Mouse (Mus musculus) ovary, adult 18-20 months (tissue): ENCODE results near the gene Borcs5.
A peak's percentile ranks its signal among the peaks of the same experiment; 100 is the strongest.

Source experiments
- DNase-seq: peaks from one replicate; pipeline ENCODE4 v3.0.0; 2022; ENCODE audit warnings: low spot score, mixed read lengths

The Borcs5 gene

DNA sequence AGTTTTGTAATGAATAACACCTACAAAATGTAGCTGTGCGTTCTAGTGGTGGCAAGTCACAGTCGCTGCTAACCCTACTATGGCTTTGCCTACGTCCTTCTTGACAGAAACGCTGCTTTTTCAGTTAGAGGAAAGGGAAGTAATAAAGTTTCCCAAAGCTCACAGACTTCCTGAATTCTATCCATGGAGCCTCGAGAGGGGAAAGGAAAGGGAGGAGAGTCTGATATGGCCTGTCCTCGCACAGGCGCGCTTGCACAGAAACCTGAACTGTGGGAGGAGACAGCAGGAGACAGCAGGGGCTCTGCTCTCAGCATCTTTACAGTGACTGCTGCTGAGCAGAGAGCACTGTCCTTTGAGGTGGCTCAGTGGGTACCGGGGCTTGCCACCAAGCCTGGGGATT is 8.9 kb upstream of the Borcs5 start:
- no peak for DNase-seq

DNA sequence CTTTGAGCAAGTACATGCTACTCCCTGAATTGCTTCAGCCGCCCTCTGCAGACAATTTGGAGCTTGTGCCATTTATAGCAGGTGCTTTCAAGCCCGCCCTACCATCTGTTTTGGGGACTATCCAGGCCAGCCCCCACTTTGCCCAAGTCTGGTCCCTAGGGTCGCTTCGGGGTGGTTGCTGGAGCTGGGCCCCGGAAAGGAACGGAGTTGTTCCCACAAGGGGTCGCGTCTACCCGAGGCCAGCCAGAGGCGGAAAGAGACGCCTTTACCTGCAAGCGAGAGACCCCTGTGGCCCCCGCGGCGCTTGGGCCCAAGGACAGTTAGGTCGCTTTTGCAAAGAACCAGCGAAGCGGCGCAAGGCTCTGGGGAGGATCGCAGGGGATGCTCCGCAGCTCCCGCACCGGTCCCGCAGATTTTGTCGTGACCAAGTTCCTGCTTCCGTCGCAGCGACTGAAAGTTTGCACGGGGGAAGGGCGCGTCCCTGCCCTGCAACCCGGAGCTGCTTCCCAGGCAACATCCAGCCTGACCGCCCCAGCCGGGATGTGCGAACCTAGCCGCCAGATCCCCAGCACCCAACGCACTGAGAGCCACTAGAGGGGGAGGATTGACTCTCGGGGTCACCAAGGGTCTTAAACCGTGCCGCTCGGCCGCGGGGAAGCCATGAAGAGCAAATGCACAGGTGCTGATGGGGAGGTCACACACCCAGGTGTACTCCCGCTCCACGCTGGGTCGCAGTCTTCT is 7.2 kb upstream of the Borcs5 start, which contains the start of gene Mansc1:
TSS of gene Mansc1 (minus strand) at position 542 of the 741 bp plus-strand sequence.
- peak; percentile 16 for DNase-seq

DNA sequence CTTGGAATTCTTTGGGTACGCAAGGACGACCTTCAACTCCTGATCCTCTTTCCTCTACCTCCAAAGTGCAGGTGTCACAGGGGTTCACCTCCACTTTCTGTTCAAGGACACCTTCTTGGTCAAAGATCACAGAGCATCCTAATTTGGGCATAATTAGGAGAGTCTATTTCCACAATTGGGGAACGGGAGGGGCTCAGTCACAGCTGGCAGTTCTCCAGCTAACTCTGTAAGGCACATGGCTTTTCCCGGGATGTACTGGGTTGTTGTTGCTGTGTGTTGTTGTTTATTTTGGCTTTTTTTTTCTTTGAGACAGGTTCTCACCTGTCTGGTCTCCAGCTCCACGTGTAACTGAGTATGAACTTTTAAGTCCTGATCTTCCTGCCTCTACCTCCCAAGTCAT is 6.6 kb upstream of the Borcs5 start:
- DNase-seq, result no peak

DNA sequence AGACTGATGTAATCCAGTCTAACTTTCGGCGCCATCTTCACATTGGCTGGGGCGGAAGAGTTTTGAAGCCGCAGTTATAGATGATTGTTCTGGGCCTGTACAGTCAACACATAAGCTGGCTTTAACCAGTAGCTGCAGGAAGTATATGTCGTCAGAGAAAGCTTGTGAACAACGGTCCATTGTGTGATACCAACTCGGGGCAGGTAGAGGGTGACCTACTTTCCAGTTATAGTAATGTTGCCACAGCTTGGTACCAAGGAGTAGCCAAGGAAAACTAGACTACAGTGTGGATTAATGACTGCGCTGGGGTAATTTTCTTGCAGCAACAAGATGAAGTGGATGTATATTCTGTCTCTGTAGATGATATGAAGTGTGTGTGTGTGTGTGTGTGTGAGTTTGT is 5.8 kb upstream of the Borcs5 start:
- DNase-seq, result no peak

DNA sequence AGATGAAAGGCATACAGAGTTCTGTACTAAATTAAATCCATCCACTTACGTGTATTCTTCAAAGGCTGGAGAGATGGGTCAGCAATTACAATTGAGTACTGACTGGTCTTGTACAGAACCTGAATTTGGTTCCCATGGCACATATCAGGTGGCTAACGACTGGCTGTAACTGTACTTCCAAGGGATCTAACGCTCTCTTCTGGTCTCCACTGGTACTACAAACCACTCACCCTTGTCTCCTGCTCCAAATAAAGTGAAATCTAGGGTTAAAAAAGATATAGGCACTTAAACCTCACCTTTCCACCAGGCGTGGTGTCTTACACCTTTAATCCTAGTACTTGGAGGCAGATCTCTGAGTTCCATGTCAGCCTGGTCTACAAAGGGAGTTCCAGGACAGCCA is 2.8 kb upstream of the Borcs5 start:
- no peak for DNase-seq

DNA sequence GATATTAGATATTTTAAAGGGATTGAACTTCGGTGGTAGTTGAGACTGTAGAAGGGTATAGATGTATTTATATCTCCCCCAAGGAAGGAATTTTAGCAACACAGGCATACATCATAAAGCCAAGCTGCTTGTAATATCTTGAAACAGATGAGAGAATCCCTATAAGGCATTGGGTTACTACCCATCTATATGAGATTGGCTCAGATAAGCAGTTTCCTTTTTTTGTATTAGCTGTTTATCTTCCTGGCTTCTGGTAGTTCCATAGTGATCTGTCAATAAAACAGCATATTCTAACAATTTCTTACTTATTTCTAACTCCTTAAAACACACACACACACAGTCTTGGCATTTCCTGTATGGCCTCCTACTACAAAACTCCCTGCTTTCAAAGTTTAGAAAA is 590 bp downstream of the Borcs5 start:
- DNase-seq, result no peak

DNA sequence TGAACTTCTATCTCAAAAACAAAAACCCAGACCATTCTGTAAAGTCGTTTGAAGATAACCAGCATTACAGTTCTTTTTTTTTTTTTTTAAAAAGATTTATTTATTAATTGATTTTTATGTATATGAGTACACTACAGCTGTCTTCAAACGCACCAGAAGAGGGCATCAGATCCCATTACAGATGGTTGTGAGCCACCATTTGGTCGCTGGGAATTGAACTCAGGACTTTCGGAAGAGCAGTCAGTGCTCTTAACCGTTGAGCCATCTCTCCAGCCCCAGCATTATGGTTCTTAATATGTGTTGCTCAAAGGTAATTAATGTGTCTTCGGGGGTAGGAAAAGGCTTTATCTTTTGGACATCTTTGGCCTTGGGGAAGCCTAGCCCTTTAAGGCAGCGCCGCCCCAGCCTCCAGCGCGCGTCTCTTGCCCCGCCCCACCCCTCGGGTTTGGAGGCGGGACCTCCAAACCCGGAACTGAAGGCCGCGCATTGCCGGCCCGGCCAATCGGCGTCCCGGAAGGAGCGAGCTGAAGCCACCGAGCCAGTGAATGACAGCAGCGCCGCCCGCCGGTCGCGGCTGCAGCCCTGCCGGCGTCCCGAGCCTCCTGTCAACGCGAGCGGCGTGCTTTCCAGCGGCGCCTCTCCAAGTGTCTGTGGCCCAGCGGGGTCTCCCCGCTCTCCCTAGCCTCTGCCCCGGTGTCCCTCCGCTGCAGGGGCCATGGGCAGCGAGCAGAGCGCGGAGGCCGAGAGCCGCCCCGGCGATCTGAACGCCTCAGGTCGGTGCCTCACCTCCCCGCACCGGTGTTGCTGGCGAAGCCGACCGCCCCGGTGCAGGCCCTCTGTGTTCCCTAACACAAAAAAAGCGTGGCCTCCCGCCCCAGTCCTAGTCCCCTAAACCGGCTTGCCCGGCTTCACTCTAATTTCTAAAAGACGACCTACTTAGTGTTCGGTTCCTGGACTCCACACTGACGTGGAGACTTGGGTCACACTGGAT is 1.5 kb downstream of the Borcs5 start:
- DNase-seq, result peak; percentile 88

DNA sequence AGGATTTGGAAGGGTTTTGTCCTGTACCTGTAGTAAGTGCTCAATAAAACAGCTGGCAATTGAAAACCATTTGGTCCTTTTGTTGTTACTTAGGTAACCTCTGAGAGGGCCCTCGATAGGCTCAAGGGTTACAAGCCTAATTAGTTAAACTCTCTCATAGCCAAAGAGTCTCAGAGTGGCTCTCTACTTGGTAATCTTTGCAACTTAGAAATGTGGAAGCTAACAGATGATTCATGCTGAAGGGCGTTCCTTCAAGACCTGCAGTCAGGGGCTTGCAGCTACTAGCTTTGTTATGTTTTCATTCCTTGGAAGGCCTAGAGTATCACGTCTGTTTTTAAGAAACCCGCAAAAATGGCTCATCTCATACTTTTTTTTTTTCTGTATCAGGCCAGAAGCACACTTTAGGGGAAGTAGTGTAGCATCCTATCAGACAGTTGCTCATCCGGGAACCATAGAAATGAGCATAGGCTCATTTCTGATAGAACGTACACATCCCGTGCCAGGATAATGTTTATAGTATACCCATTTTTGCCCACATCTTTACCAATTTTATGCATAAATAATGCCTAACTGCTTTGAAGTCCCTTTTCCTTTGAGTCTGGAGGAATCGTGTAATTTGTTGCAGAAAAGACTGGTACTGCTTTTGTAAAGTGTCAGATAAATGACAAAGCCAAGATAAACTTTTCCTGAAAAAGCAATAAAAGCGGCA is 2.6 kb downstream of the Borcs5 start:
- DNase-seq, result no peak

DNA sequence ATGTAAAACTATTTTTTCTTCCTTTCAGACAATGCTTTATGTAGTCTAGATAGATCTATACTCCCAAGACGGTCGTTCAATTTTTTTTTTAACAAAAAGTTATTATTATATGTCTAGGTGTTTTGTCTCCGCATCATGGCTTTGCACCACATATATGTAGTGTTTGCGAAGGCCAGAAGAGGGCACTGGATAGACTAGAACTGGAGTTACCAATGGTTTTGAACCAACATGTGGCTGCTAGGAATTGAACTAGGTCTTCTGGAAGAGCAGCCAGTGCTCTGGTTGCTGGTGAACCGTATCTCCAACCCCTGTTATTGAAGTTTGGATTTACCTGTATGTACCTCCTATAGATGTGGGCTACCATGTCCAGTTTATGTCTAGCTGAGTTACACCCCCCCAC is 4.0 kb downstream of the Borcs5 start:
- DNase-seq, result no peak

DNA sequence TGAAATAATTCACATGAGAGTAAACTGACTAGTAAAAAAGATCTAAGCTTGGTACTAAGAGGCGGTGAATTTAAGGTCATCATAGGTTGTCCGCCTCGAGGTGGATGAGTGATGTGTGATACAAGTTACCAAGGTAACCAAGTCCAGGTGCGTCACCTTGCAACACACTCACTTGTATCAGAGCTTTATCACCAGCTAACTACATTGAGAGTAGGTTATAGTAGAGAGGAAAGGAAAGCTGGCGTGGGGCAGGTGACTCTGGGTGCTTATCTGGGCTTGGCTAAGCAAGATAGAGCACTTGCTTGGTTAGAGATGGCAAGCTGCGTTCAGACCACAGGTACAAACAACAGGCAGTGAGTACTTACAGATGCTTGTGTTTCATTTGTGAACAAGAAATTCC is 7.5 kb downstream of the Borcs5 start:
- DNase-seq, result no peak

DNA sequence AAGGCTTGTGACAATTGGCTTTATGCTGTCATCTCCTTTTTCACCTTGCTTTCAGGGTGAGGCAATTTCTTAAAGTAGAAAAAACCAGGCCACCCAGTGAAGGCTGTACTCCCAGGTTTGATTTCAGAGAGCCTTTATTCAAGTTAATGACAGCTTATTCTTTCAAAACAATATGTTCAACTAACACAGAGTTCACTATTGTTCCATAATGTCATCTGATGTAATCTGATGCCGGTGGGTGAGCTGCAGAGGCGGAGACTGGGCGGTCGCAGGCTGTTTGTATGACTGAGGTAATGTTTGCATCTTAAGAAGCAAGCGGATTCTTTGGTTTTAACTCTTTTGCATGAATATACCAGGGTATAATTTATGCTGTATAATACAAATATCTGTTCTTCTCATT is 8.3 kb downstream of the Borcs5 start:
- no peak for DNase-seq

DNA sequence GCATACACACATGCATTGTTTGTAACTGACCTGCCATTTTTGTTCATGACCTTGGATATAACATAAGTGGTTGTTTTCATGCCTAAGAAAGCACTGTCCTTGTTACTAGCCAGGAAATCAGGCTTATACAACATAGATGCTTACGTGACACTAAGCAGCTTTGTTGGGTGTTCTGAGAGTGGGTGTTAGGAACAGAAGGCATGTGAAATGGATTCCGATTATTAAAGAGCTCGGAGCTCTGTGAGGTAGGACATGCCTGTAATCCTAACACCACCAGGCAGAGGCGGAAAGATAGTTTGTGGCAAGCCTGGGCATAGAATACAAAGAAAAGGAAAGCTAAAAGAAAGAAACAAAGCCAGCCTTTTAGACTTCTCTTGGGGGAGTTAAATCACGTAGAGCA is 9.0 kb downstream of the Borcs5 start:
- DNase-seq, result no peak

DNA sequence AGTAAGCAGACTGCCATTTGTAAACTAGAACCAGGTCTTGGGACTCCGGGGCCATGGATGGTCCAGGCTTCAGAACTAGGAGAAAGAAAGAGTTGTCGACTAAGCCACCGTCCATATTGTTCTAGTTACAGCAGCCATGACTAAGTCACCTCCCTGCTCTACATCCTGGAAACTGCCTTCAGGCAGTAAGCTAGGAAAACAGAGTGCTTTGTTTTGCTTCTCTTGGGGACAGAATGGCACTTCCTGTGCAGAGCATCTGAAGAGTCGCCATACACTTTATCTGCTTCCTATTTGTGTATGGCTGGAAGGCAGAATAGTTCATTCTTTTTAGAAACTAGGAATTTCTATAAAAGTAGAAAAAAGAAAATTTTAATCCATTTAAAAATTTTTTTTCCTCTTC is 17.2 kb downstream of the Borcs5 start:
- no peak for DNase-seq

DNA sequence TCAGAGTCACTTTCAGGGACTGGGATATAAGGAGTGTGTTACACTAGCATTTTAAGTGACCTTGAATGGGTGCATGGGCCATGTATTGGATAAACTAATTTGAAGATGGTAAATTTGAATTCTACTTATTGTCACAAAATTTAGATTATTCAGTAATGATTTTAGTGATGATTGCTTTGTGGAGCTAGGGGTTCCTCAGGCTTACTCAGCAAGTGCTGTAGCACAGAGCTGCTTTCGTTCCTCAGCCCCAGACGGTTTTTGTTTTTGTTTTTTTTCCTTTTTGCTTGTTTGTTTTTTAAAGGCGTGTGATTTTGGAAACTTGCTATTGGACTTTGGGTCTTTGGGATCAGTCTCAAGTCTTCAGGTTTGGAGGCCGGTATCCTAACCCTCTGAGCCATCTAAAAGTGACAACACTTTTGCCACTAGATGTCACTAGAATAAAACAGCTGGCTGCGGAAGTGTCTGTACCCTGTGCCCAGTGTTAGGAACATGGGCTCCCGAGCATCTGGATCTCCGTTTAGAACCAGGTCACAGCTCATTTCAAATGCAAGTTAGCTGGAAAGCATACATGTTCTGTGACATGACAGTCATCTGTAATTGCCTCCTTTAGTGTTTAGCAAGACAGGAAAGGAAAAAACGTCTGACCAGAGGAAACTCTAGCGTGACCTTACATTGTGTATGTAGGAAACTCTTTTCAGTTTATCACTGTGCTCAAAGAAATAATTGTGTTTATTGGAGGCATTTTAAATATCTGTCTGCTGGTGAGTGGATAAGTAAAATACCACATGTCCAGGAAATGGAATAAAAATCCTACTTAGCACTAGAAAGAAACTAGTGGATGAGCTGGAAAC is 20.0 kb downstream of the Borcs5 start:
- DNase-seq, result no peak

DNA sequence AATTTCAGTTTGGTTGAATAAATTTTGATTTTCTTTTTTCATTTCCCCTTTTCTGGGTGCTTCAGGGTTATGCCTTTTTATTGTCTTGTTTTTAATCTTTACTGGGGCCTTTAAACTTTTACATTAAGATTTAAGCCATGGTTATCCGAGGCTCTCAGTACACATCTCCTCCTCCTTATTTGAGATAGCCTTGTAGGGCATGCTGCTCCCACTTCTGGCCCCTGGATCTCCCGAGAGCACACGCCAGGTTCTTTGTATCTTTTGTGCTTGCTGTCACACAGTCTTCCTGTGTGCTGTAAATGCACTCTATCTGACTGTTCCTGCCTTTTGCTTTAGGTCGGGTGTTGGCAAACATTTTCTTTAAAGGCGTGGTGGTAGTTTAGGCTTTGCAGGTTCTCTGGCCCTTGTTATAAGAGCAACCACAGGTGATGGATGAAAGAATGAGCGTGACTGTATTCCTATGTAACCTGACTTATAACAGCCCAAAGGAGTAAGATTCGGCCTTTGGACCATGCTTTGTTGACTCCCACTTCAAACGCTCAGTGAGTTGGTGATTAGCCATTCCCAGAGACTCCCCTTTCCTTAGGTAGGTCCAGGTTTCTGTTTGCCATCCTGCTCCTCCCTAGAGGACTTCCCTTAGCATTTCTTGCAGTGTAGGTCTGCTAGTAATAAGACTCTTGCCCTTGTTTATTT is 21.6 kb downstream of the Borcs5 start:
- no peak for DNase-seq

DNA sequence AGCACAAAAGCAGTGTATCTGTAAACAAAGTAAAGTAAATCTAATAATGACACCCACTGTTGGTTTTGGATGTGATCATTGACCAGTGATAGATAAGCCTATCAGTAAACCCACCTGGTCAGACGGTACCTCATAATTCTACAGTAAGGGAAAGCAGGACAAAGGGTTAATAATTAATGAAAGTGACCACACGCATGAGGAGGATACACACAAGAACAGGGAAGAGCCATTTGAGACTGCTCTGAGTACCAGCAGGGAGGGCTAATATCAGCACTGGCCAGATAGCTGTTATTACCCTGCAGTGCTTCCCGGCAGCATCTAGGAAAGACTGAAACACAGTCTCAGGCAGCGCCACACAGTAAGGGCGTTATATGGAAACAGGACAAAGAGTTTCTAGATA is 25.3 kb downstream of the Borcs5 start:
- DNase-seq, result no peak

DNA sequence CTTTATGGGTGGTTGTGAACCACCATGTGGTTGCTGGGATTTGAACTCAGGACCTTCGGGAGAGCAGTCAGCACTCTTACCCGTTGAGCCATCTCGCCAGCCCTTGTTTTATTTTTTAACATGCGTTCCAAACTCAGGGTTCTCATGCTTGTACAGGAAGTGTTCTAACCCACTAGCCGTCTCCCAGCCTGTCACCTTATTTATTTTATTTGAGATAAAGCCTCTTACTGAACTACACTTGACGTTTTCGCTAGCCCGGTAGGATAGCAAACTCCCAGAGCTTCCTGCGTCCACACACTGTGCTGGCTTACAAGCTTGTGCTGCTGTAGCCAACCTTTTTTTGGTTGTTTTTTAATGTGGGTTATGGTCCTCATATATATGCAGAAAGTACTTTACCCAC is 26.5 kb downstream of the Borcs5 start:
- no peak for DNase-seq

DNA sequence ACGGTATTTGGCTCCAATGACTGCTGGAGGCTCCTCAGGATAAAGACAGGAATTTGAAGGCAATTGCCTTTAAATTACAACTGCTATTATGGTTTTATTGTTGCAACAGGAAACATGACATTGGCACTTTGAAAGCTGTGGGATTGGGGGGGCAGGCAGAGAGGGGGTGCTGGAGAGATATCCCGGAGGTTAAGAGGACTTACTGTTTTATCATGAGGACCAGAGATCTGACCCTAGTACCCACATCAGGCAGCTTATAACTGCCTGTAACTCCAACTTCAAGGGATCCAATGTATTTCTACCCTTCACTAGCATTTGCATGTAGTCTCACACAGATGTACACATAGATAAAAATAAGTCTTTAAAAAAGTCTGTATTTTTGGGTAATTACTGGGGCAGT is 29.2 kb downstream of the Borcs5 start:
- no peak for DNase-seq

DNA sequence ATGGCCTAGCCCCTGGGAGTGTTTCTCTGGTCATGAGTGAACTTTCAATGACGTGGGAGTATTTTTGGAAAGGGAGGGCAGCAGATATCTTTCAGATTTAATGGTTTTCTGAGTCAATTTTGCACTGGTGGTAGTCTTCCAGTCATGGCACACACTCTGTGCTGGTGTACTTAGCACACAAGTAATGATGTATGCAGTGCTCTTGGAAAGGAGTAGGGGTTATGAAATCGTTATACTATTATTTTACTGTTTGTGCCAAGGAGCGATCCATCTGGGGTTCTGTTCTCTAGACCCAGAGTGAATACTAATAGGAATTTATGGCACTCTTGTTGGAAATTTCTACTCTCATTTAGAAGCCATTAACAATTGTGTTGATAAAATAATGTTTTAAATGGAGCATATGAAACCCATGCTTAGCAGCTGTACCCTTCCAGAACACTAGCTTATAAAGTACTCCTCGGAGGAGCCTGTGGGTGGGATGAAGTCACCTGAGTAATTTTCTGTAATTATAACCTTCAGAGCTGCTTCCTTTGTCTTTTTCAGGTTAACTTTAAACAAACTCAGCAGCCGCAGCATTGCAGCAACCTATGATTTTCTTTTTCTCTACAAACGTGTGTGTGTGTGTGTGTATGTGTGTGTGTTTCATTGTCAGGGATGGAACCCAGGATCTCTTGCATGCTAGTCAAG is 30.0 kb downstream of the Borcs5 start:
- DNase-seq, result no peak

DNA sequence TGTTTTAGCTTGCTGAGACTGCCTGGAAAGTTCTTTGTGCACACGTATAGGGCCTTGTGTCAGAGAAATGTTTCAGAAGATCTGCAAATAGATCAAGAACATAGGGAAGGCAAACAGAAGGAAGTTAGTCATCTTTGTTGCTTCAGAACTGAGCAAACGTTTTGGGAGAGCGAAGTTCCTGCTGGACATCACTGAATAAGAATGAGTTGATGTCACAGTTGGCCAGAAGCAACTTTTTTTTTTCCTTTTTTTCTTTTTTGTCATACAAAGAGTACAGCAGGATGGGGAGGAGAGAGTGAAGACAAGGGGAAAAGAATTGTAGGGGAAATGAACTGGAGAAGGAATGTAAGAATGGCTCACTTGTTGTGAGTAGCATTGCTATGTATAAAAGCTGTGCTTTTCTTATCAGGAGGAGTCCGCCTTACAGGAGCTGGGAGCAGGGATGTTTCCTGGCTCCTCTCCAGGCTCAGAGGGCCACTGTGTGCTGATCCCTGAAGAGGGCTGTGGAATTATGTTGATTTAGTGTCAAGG is 31.6 kb downstream of the Borcs5 start:
- peak; percentile 49 for DNase-seq
